7 mouse cellular contexts compared by ENCODE assay signal in the genomic region with DNA sequence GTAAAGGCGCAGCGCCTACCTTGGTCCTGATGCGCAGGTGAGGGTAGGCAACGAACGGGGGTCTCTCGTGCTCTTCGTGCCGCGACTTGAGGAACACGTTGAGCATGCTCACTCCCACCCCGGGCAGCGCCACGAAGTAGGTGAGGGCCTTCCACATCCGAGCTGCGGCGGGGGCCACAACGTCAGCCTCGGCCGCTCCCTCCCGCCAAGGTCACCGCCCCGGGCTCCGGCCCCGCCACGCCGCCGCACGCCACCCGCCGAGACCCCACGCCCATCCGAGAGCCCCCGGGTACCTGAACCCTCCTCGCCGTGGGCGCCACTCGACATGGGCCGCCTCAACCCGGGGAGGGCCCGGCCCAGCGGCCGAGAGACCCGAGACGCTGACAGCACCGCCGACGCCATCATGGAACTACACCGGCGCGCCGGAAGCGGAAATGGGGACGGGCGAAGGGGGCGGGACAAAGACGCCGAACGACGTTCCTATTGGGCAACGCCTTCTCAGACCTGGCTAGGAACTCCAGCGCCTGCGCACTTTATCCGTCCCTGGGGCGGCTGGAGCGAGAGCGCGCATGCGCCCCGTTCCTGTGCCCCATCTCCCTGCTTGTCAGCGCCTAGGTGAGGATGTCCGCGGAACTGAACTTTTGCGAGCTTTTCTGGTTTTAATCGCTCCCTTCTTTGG. TPM values are rescaled to one million over a fixed set of nuclear protein-coding genes. Genes with fewer than 3 reads are reported as not detected.
DNase-seq lines count a peak whose midpoint lies in the region; ATAC-seq lines count a peak whose summit lies in the region.

Gene Cox6a1, minus strand, starts transcription at position 436 of the 679 bp plus-strand sequence.

- peaks cover 9% of the 10 kb centered on the region for H3K4me1 ChIP-seq in embryonic facial prominence, embryonic 12.5 days
- H3K4me1 ChIP-seq in limb, embryonic 11.5 days (ENCODE audit: control insufficient read depth, insufficient read depth, low read length): peaks cover 8% of the 10 kb centered on the region
- peaks cover 12% of the 10 kb centered on the region for H3K4me1 ChIP-seq in midbrain, embryonic 14.5 days (ENCODE audit: control insufficient read depth, insufficient read depth, low read length)

- DNase-seq in adrenal gland, postnatal 25 days: peak; percentile 99
- peak; percentile 100 for DNase-seq in heart, adult 11 months
- DNase-seq in kidney, adult 18-20 months: peak; percentile 99
- peak; percentile 100 for DNase-seq in limb, embryonic 11.5 days (ENCODE audit: low spot score)
- DNase-seq in midbrain, embryonic 14.5 days: peak; percentile 100
- peak; percentile 97 for DNase-seq in spleen, adult 18-20 months

- H3K9ac ChIP-seq in embryonic facial prominence, embryonic 12.5 days: peak within 1 kb of the TSS; percentile 89
- H3K9ac ChIP-seq in limb, embryonic 11.5 days (ENCODE audit: low read length): peak within 1 kb of the TSS; percentile 77
- peak within 1 kb of the TSS; percentile 74 for H3K9ac ChIP-seq in midbrain, embryonic 14.5 days (replicated peaks; ENCODE audit: low read length)

- H3K36me3 ChIP-seq in embryonic facial prominence, embryonic 12.5 days: peaks cover 28% of the 10 kb centered on the region
- H3K36me3 ChIP-seq in limb, embryonic 11.5 days (ENCODE audit: control insufficient read depth, insufficient read depth, low read length): peaks cover 11% of the 10 kb centered on the region; the same call in 1 of the 2 replicates
- H3K36me3 ChIP-seq in midbrain, embryonic 14.5 days (ENCODE audit: control insufficient read depth, insufficient read depth, low read length): peaks cover 29% of the 10 kb centered on the region

- peak within 1 kb of the TSS; percentile 85 for H3K27ac ChIP-seq in embryonic facial prominence, embryonic 12.5 days
- no peak within 1 kb of the TSS for H3K27ac ChIP-seq in limb, embryonic 11.5 days (replicated peaks; ENCODE audit: low read depth, low read length)
- H3K27ac ChIP-seq in midbrain, embryonic 14.5 days (replicated peaks; ENCODE audit: low read depth, low read length): peak within 1 kb of the TSS; percentile 81

- H3K4me3 ChIP-seq in embryonic facial prominence, embryonic 12.5 days: peak within 1 kb of the TSS; percentile 97
- peak within 1 kb of the TSS; percentile 93 for H3K4me3 ChIP-seq in limb, embryonic 11.5 days (ENCODE audit: low read depth, low read length)
- H3K4me3 ChIP-seq in midbrain, embryonic 14.5 days (replicated peaks; ENCODE audit: low read depth, low read length): peak within 1 kb of the TSS; percentile 87

- H3K27me3 ChIP-seq in embryonic facial prominence, embryonic 12.5 days: no peaks in the 10 kb centered on the region
- no peaks in the 10 kb centered on the region for H3K27me3 ChIP-seq in limb, embryonic 11.5 days (ENCODE audit: control insufficient read depth, insufficient read depth, low read length)
- no peaks in the 10 kb centered on the region for H3K27me3 ChIP-seq in midbrain, embryonic 14.5 days (ENCODE audit: control insufficient read depth, insufficient read depth, low read length)

- peak; percentile 91 for ATAC-seq in embryonic facial prominence, embryonic 12.5 days (ENCODE audit: insufficient number of reproducible peaks, insufficient read depth, low FRiP score, low TSS enrichment)
- ATAC-seq in limb, embryonic 11.5 days (ENCODE audit: insufficient number of reproducible peaks, low FRiP score, low TSS enrichment, low read depth): peak; percentile 91
- ATAC-seq in midbrain, embryonic 14.5 days (ENCODE audit: low FRiP score, low TSS enrichment): peak; percentile 91

- under 1% methylated on average over 74 of the region's 74 CpGs for WGBS in embryonic facial prominence, embryonic 12.5 days
- WGBS in limb, embryonic 11.5 days: under 1% methylated on average over 70 of the region's 74 CpGs
- under 1% methylated on average over 64 of the region's 74 CpGs for whole genome bisulfite sequencing in midbrain, embryonic 14.5 days

- H3K4me2 ChIP-seq in embryonic facial prominence, embryonic 12.5 days (replicated peaks): peak within 1 kb of the TSS; percentile 90
- peak within 1 kb of the TSS; percentile 95 for H3K4me2 ChIP-seq in limb, embryonic 11.5 days (ENCODE audit: low read depth, severe bottlenecking)
- H3K4me2 ChIP-seq in midbrain, embryonic 14.5 days (ENCODE audit: low read length): peak within 1 kb of the TSS; percentile 97

- H3K9me3 ChIP-seq in embryonic facial prominence, embryonic 12.5 days: no peaks in the 10 kb centered on the region
- no peaks in the 10 kb centered on the region for H3K9me3 ChIP-seq in limb, embryonic 11.5 days (ENCODE audit: control insufficient read depth, low read length)
- no peaks in the 10 kb centered on the region for H3K9me3 ChIP-seq in midbrain, embryonic 14.5 days (ENCODE audit: control insufficient read depth, low read length)

RNA-seq across cellular contexts. Expression of gene Cox6a1, which starts in this region (rescaled TPM):
- 1,153 and 1,399 TPM in 2 replicates for total RNA-seq in adrenal gland, postnatal 25 days (2021)
- 652 and 721 TPM in 2 replicates for polyA plus RNA-seq in embryonic facial prominence, embryonic 12.5 days (2016; fragmentation: Nextera tagmentation; extraction: Ambion mirVana)
- polyA plus RNA-seq in limb, embryonic 11.5 days (2014; fragmentation: Nextera tagmentation; extraction: Ambion mirVana): 712 and 734 TPM in 2 replicates
- polyA plus RNA-seq in midbrain, embryonic 14.5 days (2014; fragmentation: Nextera tagmentation; extraction: Ambion mirVana): 938 and 1,310 TPM in 2 replicates
